Mouse (Mus musculus): ENCODE measurements around the gene Lrrc15. TPM values are rescaled to one million over a fixed set of nuclear protein-coding genes. Genes with fewer than 3 reads are reported as not detected.

The Lrrc15 gene
- polyA plus RNA-seq, 1 experiment from 2014 or later, result 0.68 TPM

DNA sequence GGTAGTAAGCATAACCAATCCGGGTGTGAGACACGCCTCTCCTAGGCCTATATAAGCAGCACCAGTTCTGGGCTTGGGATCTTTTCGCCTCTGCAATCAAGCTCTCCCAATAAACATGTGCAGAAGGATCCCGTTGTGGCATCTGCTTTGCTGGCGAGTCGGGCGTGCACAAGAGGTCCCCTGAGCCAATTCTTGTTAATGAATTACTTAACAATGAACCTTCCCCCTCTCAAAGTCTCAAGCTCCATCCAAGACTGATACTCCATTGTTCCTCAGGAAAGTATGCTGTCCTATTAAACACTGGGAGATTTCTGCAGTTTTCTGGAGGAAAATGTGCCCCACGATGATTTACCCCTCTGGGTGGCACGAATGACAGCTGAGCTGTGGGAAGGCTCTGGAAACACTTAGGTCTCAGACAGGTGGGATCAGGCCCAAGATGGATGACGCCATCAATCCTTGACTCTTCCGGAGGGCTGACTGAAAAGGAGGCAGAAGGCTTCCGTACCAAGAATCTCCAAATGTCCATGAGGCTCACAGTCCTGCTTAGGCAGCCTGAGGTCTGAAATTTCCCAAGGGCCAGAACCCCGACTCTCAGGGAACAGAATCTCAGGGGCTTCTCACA is 61.8 kb downstream of the Lrrc15 start:
- no peak for DNase-seq (ENCODE audit: low spot score)
- peaks cover 14% of the 10 kb centered on the region for H3K4me1 ChIP-seq
- no peak overlapping the region for H3K27ac ChIP-seq
- WGBS, result 69% methylated on average over 13 of the region's 13 CpGs
- no peaks in the 10 kb centered on the region for H3K9me3 ChIP-seq (replicated peaks)
- H3K4me3 ChIP-seq, result no peak overlapping the region
- peaks cover 31% of the 10 kb centered on the region for H3K27me3 ChIP-seq (ENCODE audit: low read depth, poor library complexity, severe bottlenecking)
- H3K36me3 ChIP-seq, result no peaks in the 10 kb centered on the region

Other genes with a start within 250 kb of the Lrrc15 start
- 39.5 and 45.5 TPM in 2 replicates for gene Hes1, start 218.9 kb downstream of the Lrrc15 start, polyA plus RNA-seq (2016; fragmentation: Nextera tagmentation; extraction: Ambion mirVana)
- not detected in 2 replicates for gene Cpn2, start 15.8 kb downstream of the Lrrc15 start, polyA plus RNA-seq (2016; fragmentation: Nextera tagmentation; extraction: Ambion mirVana)
- gene Gp5, start 27.5 kb upstream of the Lrrc15 start, polyA plus RNA-seq (2016; fragmentation: Nextera tagmentation; extraction: Ambion mirVana), result 1.5 and 1.7 TPM in 2 replicates
- 12.6 and 14.0 TPM in 2 replicates for gene Atp13a3, start 122.7 kb upstream of the Lrrc15 start, polyA plus RNA-seq (2016; fragmentation: Nextera tagmentation; extraction: Ambion mirVana)

All from limb, embryonic 10.5 days (tissue).